Mouse (Mus musculus): Measurements from ENCODE around the gene Qtrt2.

DNA sequence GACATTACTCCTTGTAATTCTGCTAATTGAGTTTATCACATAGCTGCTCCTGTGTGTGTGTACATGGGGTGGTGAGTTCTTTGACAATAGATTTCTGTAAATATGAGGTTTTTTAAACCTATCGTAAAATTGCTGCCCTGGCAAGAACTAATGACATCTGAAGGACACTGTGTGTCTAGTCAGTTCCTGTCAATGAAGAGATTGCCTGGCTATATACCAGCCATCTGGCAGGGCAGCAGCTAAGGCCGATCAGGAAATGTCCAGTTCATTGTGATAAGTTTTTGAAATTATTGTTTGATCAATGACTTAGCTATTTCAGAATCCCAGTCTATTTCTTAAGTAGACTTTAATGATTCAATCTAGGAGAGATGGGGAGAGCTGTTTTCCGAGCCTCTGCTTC is 18.7 kb upstream of the Qtrt2 start:
- TF ChIP-seq CTCF (IDR thresholded peaks at IDR 0.05; ENCODE audit: borderline replicate concordance, insufficient read depth, low read length) (no peak), POLR2A (IDR thresholded peaks at IDR 0.05; ENCODE audit: low read depth, low read length) (no peak)

Measured in embryonic fibroblast, embryonic 13.5 days (primary cell).